Mouse (Mus musculus): ENCODE measurements around the gene Tmem88.

DNA sequence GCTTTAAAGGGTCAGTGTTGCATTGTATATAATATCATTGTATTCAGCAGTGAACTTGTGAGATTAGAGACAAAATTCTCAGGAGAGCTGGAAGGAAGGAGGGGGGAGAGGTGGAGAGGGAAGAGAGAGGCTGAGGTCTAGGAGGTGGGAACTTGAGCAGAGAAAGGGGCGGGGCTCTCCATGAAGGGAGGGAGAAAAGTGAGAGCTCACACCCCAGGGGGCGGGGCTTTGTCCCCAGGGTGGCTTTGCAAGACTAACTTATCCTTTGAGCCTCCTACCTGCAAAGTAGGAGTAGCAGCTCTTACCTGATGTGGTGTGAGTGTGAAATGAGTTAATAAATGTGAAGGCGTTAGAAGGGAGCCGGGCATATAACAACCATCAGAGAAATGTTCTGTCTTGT is 30.7 kb upstream of the Tmem88 start:
- TF ChIP-seq CTCF (conservative IDR thresholded peaks at IDR 0.05 in 1 of 2, IDR thresholded peaks at IDR 0.05 in 1 of 2; ENCODE audit: low read depth in 2 of 2, low read length in 2 of 2), result no peak
- TF ChIP-seq TCF12 (IDR thresholded peaks at IDR 0.05; ENCODE audit: low read depth, low read length), result no peak
- TF ChIP-seq MAX (IDR thresholded peaks at IDR 0.05; ENCODE audit: low read length), result no peak
- TF ChIP-seq ZC3H11A (IDR thresholded peaks at IDR 0.05; ENCODE audit: low read depth, low read length), result no peak
- TF ChIP-seq TBP (conservative IDR thresholded peaks at IDR 0.05; ENCODE audit: low read depth, low read length), result no peak

Data from CH12.LX (cell line).